Mouse (Mus musculus): ENCODE measurements around the gene Ptpn6. TPM values are rescaled to one million over a fixed set of nuclear protein-coding genes. Genes with fewer than 3 reads are reported as not detected.

Gene Ptpn6
- polyA plus RNA-seq, 2 experiments: 9.6 to 13.9 TPM

- ATAC-seq (ENCODE audit: low FRiP score, low read depth) (no peak), DNase-seq (ENCODE audit: low spot score) (no peak)
- Histone ChIP-seq H3K4me3 (replicated peaks; ENCODE audit: low read length) (no peak overlapping the region), H3K36me3 (ENCODE audit: control insufficient read depth, insufficient read depth, low read length) (peaks cover 45% of the 10 kb centered on the region), H3K27me3 (ENCODE audit: control insufficient read depth, insufficient read depth, low read length) (no peaks in the 10 kb centered on the region), H3K4me2 (replicated peaks; ENCODE audit: low read depth, low read length, severe bottlenecking) (no peak overlapping the region), H3K9ac (ENCODE audit: low read depth, low read length, severe bottlenecking) (no peak overlapping the region), H3K4me1 (ENCODE audit: control insufficient read depth, insufficient read depth, low read length) (peaks cover 16% of the 10 kb centered on the region), H3K9me3 (ENCODE audit: control insufficient read depth, low read length) (no peaks in the 10 kb centered on the region), H3K27ac (replicated peaks; ENCODE audit: low read depth, low read length) (no peak overlapping the region)
- WGBS: 93% methylated on average over 10 of the region's 10 CpGs
- TF ChIP-seq POLR2A (IDR thresholded peaks at IDR 0.05; ENCODE audit: borderline replicate concordance, extremely low read depth, insufficient read depth, insufficient read length): no peak
Measured at GRCm38 (mm10) chr6:124708289-124708889, 30.1 kb downstream of the Ptpn6 start.

- WGBS: 87% methylated on average over 5 of the region's 5 CpGs
- no peak overlapping the region for H3K27ac ChIP-seq (replicated peaks; ENCODE audit: low read depth, low read length)
- no peak overlapping the region for H3K9ac ChIP-seq (ENCODE audit: low read depth, low read length, severe bottlenecking)
- no peaks in the 10 kb centered on the region for H3K27me3 ChIP-seq (ENCODE audit: control insufficient read depth, insufficient read depth, low read length)
- H3K4me3 ChIP-seq (replicated peaks; ENCODE audit: low read length): no peak overlapping the region
- H3K9me3 ChIP-seq (ENCODE audit: control insufficient read depth, low read length): no peaks in the 10 kb centered on the region
- peaks cover 10% of the 10 kb centered on the region for H3K4me1 ChIP-seq (ENCODE audit: control insufficient read depth, insufficient read depth, low read length)
- TF ChIP-seq POLR2A (IDR thresholded peaks at IDR 0.05; ENCODE audit: borderline replicate concordance, extremely low read depth, insufficient read depth, insufficient read length): no peak
- no peak overlapping the region for H3K4me2 ChIP-seq (replicated peaks; ENCODE audit: low read depth, low read length, severe bottlenecking)
- peaks cover 65% of the 10 kb centered on the region for H3K36me3 ChIP-seq (ENCODE audit: control insufficient read depth, insufficient read depth, low read length)
- ATAC-seq (ENCODE audit: low FRiP score, low read depth) (no peak), DNase-seq (ENCODE audit: low spot score) (no peak)
Measured at GRCm38 (mm10) chr6:124706061-124706627, 32.4 kb downstream of the Ptpn6 start.

- TF ChIP-seq POLR2A (IDR thresholded peaks at IDR 0.05; ENCODE audit: borderline replicate concordance, extremely low read depth, insufficient read depth, insufficient read length): no peak
- Histone ChIP-seq H3K4me2 (replicated peaks; ENCODE audit: low read depth, low read length, severe bottlenecking) (no peak overlapping the region), H3K27ac (replicated peaks; ENCODE audit: low read depth, low read length) (no peak overlapping the region), H3K9me3 (ENCODE audit: control insufficient read depth, low read length) (no peaks in the 10 kb centered on the region), H3K27me3 (ENCODE audit: control insufficient read depth, insufficient read depth, low read length) (no peaks in the 10 kb centered on the region), H3K9ac (ENCODE audit: low read depth, low read length, severe bottlenecking) (no peak overlapping the region), H3K4me3 (replicated peaks; ENCODE audit: low read length) (no peak overlapping the region), H3K4me1 (ENCODE audit: control insufficient read depth, insufficient read depth, low read length) (no peaks in the 10 kb centered on the region), H3K36me3 (ENCODE audit: control insufficient read depth, insufficient read depth, low read length) (peaks cover 79% of the 10 kb centered on the region)
- 98% methylated on average over 2 of the region's 2 CpGs for WGBS
- DNase-seq (ENCODE audit: low spot score) (no peak), ATAC-seq (ENCODE audit: low FRiP score, low read depth) (no peak)
Measured at GRCm38 (mm10) chr6:124704417-124704816, 34.1 kb downstream of the Ptpn6 start.

- no peak overlapping the region for H3K4me3 ChIP-seq (replicated peaks; ENCODE audit: low read length)
- peaks cover 81% of the 10 kb centered on the region for H3K36me3 ChIP-seq (ENCODE audit: control insufficient read depth, insufficient read depth, low read length)
- WGBS: 81% methylated on average over 7 of the region's 7 CpGs
- no peak for TF ChIP-seq POLR2A (IDR thresholded peaks at IDR 0.05; ENCODE audit: borderline replicate concordance, extremely low read depth, insufficient read depth, insufficient read length)
- H3K4me1 ChIP-seq (ENCODE audit: control insufficient read depth, insufficient read depth, low read length): no peaks in the 10 kb centered on the region
- H3K27me3 ChIP-seq (ENCODE audit: control insufficient read depth, insufficient read depth, low read length): no peaks in the 10 kb centered on the region
- ATAC-seq (ENCODE audit: low FRiP score, low read depth): no peak
- no peak overlapping the region for H3K9ac ChIP-seq (ENCODE audit: low read depth, low read length, severe bottlenecking)
- no peak for DNase-seq (ENCODE audit: low spot score)
- H3K4me2 ChIP-seq (replicated peaks; ENCODE audit: low read depth, low read length, severe bottlenecking): no peak overlapping the region
- no peak overlapping the region for H3K27ac ChIP-seq (replicated peaks; ENCODE audit: low read depth, low read length)
- no peaks in the 10 kb centered on the region for H3K9me3 ChIP-seq (ENCODE audit: control insufficient read depth, low read length)
Measured at GRCm38 (mm10) chr6:124703789-124704188, 34.7 kb downstream of the Ptpn6 start.

- peak; percentile 53; the same call in 1 of the 2 replicates for ATAC-seq (ENCODE audit: low FRiP score, low read depth)
- H3K36me3 ChIP-seq (ENCODE audit: control insufficient read depth, insufficient read depth, low read length): peaks cover 74% of the 10 kb centered on the region
- WGBS: 56% methylated on average over 3 of the region's 3 CpGs
- H3K4me3 ChIP-seq (replicated peaks; ENCODE audit: low read length): no peak overlapping the region
- H3K4me1 ChIP-seq (ENCODE audit: control insufficient read depth, insufficient read depth, low read length): no peaks in the 10 kb centered on the region
- no peak overlapping the region for H3K4me2 ChIP-seq (replicated peaks; ENCODE audit: low read depth, low read length, severe bottlenecking)
- H3K9ac ChIP-seq (ENCODE audit: low read depth, low read length, severe bottlenecking): no peak overlapping the region
- no peak overlapping the region for H3K27ac ChIP-seq (replicated peaks; ENCODE audit: low read depth, low read length)
- H3K27me3 ChIP-seq (ENCODE audit: control insufficient read depth, insufficient read depth, low read length): no peaks in the 10 kb centered on the region
- H3K9me3 ChIP-seq (ENCODE audit: control insufficient read depth, low read length): no peaks in the 10 kb centered on the region
- TF ChIP-seq POLR2A (IDR thresholded peaks at IDR 0.05; ENCODE audit: borderline replicate concordance, extremely low read depth, insufficient read depth, insufficient read length): no peak
- DNase-seq (ENCODE audit: low spot score): peak; percentile 63
Measured at GRCm38 (mm10) chr6:124702784-124703103, 35.8 kb downstream of the Ptpn6 start.
